Mouse (Mus musculus): ENCODE measurements around the gene Gm20708.

GRCm38 (mm10) chr11:117781993-117782704, 27.3 kb upstream of the Gm20708 start, which contains the start of the genes Tmc8 and Tmc6:
- TF ChIP-seq TCF12 (IDR thresholded peaks at IDR 0.05; ENCODE audit: insufficient read depth, poor library complexity, severe bottlenecking) (no peak), SRF (IDR thresholded peaks at IDR 0.05; ENCODE audit: control insufficient read depth, insufficient read length, low read depth) (no peak), E2F4 (IDR thresholded peaks at IDR 0.05; ENCODE audit: insufficient read depth) (no peak), MAX (IDR thresholded peaks at IDR 0.05; ENCODE audit: low read depth) (no peak), POLR2A (IDR thresholded peaks at IDR 0.05; ENCODE audit: insufficient read length, low read depth) (no peak), POLR2AphosphoS2 (IDR thresholded peaks at IDR 0.05; ENCODE audit: insufficient read length, low read depth) (no peak)
